Mouse (Mus musculus): ENCODE results near the gene Fbxo47. TPM values are rescaled to one million over a fixed set of nuclear protein-coding genes. Genes with fewer than 3 reads are reported as not detected.

The Fbxo47 gene
- 0.53 and 1.0 TPM in 2 replicates for polyA plus RNA-seq (2014; fragmentation: Nextera tagmentation; extraction: Ambion mirVana)

DNA sequence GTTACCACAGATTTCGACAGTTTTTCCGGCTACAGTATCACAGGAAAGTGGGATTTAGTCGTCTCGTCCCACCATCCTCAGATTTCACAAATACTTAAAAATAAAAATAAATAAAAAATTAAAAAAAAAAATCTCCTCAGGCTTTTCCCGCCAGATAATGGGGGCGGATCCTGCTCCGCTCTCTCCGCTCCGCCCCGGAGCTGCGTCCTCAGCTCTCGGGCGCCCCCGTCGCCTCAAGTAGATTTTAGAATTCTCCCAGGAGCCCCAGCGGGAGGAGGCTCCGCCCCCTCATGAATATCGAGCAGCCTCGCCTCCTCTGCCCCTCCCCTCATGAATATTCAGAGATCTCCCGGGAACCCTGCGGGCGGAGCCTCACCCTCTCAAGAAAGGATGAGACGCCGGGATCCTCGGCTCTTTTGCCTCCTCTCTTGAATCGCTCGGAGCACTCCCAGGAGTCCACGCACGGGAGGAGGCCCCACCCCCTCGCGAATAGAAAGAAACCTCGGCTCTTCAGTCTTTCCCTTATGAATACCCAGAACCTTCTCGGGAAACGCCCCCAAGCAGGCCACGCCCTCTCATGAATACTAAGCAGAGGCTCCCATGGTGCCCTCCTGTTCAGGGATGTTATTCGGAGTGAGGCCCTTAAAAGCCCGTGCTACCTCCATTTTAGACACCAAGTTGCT lies at the start of gene Fbxo47:
TSS of gene Fbxo47 (minus strand) at position 237 of the 683 bp plus-strand sequence.
- no peaks in the 10 kb centered on the region for H3K27me3 ChIP-seq (ENCODE audit: control insufficient read depth, insufficient read depth, low read length)
- peak within 1 kb of the TSS; percentile 80 for H3K27ac ChIP-seq (ENCODE audit: low read depth, low read length)

GRCm38 (mm10) chr11:97933553-97933952 lies 49.6 kb upstream of the Fbxo47 start:
- Histone ChIP-seq H3K4me3 (ENCODE audit: low read depth, low read length) (no peak overlapping the region), H3K9me3 (ENCODE audit: control insufficient read depth, low read length) (no peaks in the 10 kb centered on the region), H3K36me3 (ENCODE audit: control insufficient read depth, insufficient read depth, low read length) (no peaks in the 10 kb centered on the region), H3K27me3 (ENCODE audit: control insufficient read depth, insufficient read depth, low read length) (no peaks in the 10 kb centered on the region), H3K4me2 (replicated peaks; ENCODE audit: low read depth, low read length) (no peak overlapping the region), H3K4me1 (replicated peaks; ENCODE audit: control insufficient read depth, insufficient read depth, low read length) (no peaks in the 10 kb centered on the region), H3K27ac (ENCODE audit: low read depth, low read length) (no peak overlapping the region), H3K9ac (ENCODE audit: low read depth, low read length) (no peak overlapping the region)
- DNase-seq (ENCODE audit: low spot score) (no peak), ATAC-seq (ENCODE audit: low FRiP score) (no peak)
- WGBS: 76% methylated on average over 1 of the region's 1 CpGs

More for the DNA sequence above, at the start of gene Fbxo47:
- H3K9ac ChIP-seq (ENCODE audit: low read depth, low read length): peak within 1 kb of the TSS; percentile 63
- H3K9me3 ChIP-seq (ENCODE audit: control insufficient read depth, low read length): no peaks in the 10 kb centered on the region
- under 1% methylated on average over 37 of the region's 37 CpGs for WGBS
- ATAC-seq (ENCODE audit: low FRiP score) (peak; percentile 96), DNase-seq (ENCODE audit: low spot score) (peak; percentile 98)
- H3K36me3 ChIP-seq (ENCODE audit: control insufficient read depth, insufficient read depth, low read length): no peaks in the 10 kb centered on the region
- peak within 1 kb of the TSS; percentile 56 for H3K4me2 ChIP-seq (replicated peaks; ENCODE audit: low read depth, low read length)
- no peaks in the 10 kb centered on the region for H3K4me1 ChIP-seq (replicated peaks; ENCODE audit: control insufficient read depth, insufficient read depth, low read length)
- peak within 1 kb of the TSS; percentile 54 for H3K4me3 ChIP-seq (ENCODE audit: low read depth, low read length)

- Histone ChIP-seq H3K9me3 (ENCODE audit: control insufficient read depth, low read length) (no peaks in the 10 kb centered on the region), H3K27ac (ENCODE audit: low read depth, low read length) (no peak overlapping the region), H3K4me2 (replicated peaks; ENCODE audit: low read depth, low read length) (no peak overlapping the region), H3K9ac (ENCODE audit: low read depth, low read length) (no peak overlapping the region), H3K27me3 (ENCODE audit: control insufficient read depth, insufficient read depth, low read length) (no peaks in the 10 kb centered on the region), H3K4me1 (replicated peaks; ENCODE audit: control insufficient read depth, insufficient read depth, low read length) (no peaks in the 10 kb centered on the region), H3K36me3 (ENCODE audit: control insufficient read depth, insufficient read depth, low read length) (no peaks in the 10 kb centered on the region), H3K4me3 (ENCODE audit: low read depth, low read length) (no peak overlapping the region)
- no peak for DNase-seq (ENCODE audit: low spot score)
- 77% methylated on average over 4 of the region's 4 CpGs for WGBS
- ATAC-seq (ENCODE audit: low FRiP score): no peak
Observed at GRCm38 (mm10) chr11:97928905-97929304, 45.0 kb upstream of the Fbxo47 start.

DNA sequence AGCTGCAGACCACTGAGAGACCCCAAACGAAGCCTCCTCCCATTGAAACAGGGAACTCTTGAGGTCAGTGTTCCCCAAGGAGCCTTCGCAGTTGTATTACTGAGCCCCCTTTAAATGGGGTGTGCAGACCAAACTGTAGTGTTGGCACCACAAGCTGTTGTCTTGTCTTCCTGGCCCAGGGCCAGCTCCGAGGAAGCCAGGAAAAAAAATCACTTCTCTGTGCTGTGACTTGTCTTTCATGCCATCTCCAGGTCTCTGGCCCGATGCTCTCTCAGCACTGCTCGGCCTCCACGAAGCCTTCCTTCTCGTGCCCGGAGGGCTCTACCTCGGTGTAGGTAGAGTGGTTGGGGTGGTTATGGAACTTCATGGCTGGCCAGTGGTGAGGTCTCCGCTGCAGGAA lies 40.3 kb upstream of the Fbxo47 start:
- Histone ChIP-seq H3K27ac (ENCODE audit: low read depth, low read length) (no peak overlapping the region), H3K4me1 (replicated peaks; ENCODE audit: control insufficient read depth, insufficient read depth, low read length) (no peaks in the 10 kb centered on the region), H3K27me3 (ENCODE audit: control insufficient read depth, insufficient read depth, low read length) (no peaks in the 10 kb centered on the region), H3K9me3 (ENCODE audit: control insufficient read depth, low read length) (no peaks in the 10 kb centered on the region), H3K9ac (ENCODE audit: low read depth, low read length) (no peak overlapping the region), H3K4me2 (replicated peaks; ENCODE audit: low read depth, low read length) (no peak overlapping the region), H3K36me3 (ENCODE audit: control insufficient read depth, insufficient read depth, low read length) (no peaks in the 10 kb centered on the region), H3K4me3 (ENCODE audit: low read depth, low read length) (no peak overlapping the region)
- no peak for ATAC-seq (ENCODE audit: low FRiP score)
- WGBS: 97% methylated on average over 10 of the region's 10 CpGs
- DNase-seq (ENCODE audit: low spot score): no peak

GRCm38 (mm10) chr11:97923639-97924038 lies 39.7 kb upstream of the Fbxo47 start:
- Histone ChIP-seq H3K27me3 (ENCODE audit: control insufficient read depth, insufficient read depth, low read length) (no peaks in the 10 kb centered on the region), H3K9ac (ENCODE audit: low read depth, low read length) (no peak overlapping the region), H3K4me2 (replicated peaks; ENCODE audit: low read depth, low read length) (no peak overlapping the region), H3K27ac (ENCODE audit: low read depth, low read length) (no peak overlapping the region), H3K36me3 (ENCODE audit: control insufficient read depth, insufficient read depth, low read length) (no peaks in the 10 kb centered on the region), H3K4me3 (ENCODE audit: low read depth, low read length) (no peak overlapping the region), H3K4me1 (replicated peaks; ENCODE audit: control insufficient read depth, insufficient read depth, low read length) (no peaks in the 10 kb centered on the region), H3K9me3 (ENCODE audit: control insufficient read depth, low read length) (no peaks in the 10 kb centered on the region)
- DNase-seq (ENCODE audit: low spot score): no peak
- WGBS: 83% methylated on average over 9 of the region's 9 CpGs
- ATAC-seq (ENCODE audit: low FRiP score): no peak

DNA sequence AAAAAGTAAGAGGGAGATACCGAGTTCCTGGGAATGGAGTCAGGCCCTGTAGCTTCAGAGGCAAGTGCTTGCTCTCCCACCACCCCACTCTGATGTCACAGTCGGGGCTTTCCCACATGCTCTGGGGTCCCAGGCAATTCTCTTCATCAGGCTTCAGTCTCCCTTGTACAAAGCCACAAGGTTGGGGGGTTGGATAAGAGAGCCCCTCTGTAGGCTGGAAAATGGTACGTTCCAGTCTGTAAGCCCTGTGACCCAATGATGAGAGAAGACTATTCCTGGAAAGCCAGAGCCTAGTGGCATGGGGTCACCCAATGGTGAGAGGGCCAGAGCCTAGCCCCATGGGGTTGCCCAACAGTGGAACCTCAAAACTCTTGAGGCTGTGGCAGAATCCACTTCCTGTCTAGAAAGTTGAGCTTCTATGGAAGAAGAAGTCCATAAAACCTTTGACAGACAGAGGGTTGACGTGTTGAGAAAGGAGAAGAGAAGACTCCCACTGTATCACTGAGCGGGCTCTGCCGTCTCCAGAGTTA lies 32.1 kb upstream of the Fbxo47 start:
- Histone ChIP-seq H3K27ac (ENCODE audit: low read depth, low read length) (no peak overlapping the region), H3K9me3 (ENCODE audit: control insufficient read depth, low read length) (no peaks in the 10 kb centered on the region), H3K4me2 (replicated peaks; ENCODE audit: low read depth, low read length) (no peak overlapping the region), H3K36me3 (ENCODE audit: control insufficient read depth, insufficient read depth, low read length) (no peaks in the 10 kb centered on the region), H3K27me3 (ENCODE audit: control insufficient read depth, insufficient read depth, low read length) (no peaks in the 10 kb centered on the region), H3K4me3 (ENCODE audit: low read depth, low read length) (no peak overlapping the region), H3K4me1 (replicated peaks; ENCODE audit: control insufficient read depth, insufficient read depth, low read length) (no peaks in the 10 kb centered on the region), H3K9ac (ENCODE audit: low read depth, low read length) (no peak overlapping the region)
- DNase-seq (ENCODE audit: low spot score): no peak
- WGBS: 89% methylated on average over 6 of the region's 6 CpGs
- no peak for ATAC-seq (ENCODE audit: low FRiP score)

DNA sequence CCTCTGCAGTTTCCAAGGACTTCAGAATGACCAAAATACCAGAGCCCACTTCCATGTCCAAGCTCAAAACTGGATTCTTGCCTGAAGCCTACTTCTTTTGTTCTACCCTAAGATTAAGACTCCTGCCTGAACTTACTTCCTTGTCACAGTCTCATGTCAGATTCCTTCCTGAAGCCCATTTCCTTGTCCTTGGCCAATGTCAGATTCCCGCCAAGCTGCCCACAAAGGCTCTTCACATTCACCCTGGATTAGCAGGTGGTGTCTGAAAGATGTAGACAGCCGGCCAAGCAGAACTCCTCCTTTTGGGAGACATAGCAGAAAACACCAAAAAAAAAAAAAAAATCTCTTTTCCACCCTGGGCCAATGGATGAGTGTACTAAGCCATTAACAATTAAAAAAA lies 31.5 kb upstream of the Fbxo47 start:
- Histone ChIP-seq H3K4me2 (replicated peaks; ENCODE audit: low read depth, low read length) (no peak overlapping the region), H3K9me3 (ENCODE audit: control insufficient read depth, low read length) (no peaks in the 10 kb centered on the region), H3K27ac (ENCODE audit: low read depth, low read length) (no peak overlapping the region), H3K9ac (ENCODE audit: low read depth, low read length) (no peak overlapping the region), H3K4me3 (ENCODE audit: low read depth, low read length) (no peak overlapping the region), H3K27me3 (ENCODE audit: control insufficient read depth, insufficient read depth, low read length) (no peaks in the 10 kb centered on the region), H3K36me3 (ENCODE audit: control insufficient read depth, insufficient read depth, low read length) (no peaks in the 10 kb centered on the region), H3K4me1 (replicated peaks; ENCODE audit: control insufficient read depth, insufficient read depth, low read length) (no peaks in the 10 kb centered on the region)
- DNase-seq (ENCODE audit: low spot score) (no peak), ATAC-seq (ENCODE audit: low FRiP score) (no peak)
- 88% methylated on average over 2 of the region's 2 CpGs for WGBS

DNA sequence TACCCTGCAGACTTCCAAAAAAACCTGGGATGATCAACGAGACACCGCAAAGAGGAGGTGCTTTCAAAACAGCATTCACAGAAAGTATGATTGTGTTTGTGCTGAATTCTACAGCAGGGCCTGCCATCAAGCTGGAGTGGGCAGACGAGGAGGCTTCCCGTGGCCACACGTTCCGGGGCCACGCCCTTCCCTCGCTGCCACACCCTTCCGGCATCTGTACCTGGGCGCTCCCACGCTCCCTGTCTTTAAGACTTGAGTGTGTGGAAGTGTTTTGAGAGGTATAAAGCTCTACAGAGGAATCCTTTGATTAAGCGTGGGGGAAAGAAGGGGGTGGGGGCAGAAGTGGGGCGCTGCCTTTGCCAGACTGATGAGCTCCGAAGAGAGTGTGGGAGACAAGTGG lies 29.2 kb upstream of the Fbxo47 start:
- no peaks in the 10 kb centered on the region for H3K9me3 ChIP-seq (ENCODE audit: control insufficient read depth, low read length)
- H3K4me3 ChIP-seq (ENCODE audit: low read depth, low read length): no peak overlapping the region
- WGBS: 94% methylated on average over 14 of the region's 14 CpGs
- no peaks in the 10 kb centered on the region for H3K36me3 ChIP-seq (ENCODE audit: control insufficient read depth, insufficient read depth, low read length)
- H3K27me3 ChIP-seq (ENCODE audit: control insufficient read depth, insufficient read depth, low read length): no peaks in the 10 kb centered on the region
- ATAC-seq (ENCODE audit: low FRiP score) (no peak), DNase-seq (ENCODE audit: low spot score) (no peak)
- H3K9ac ChIP-seq (ENCODE audit: low read depth, low read length): no peak overlapping the region
- no peaks in the 10 kb centered on the region for H3K4me1 ChIP-seq (replicated peaks; ENCODE audit: control insufficient read depth, insufficient read depth, low read length)
- H3K4me2 ChIP-seq (replicated peaks; ENCODE audit: low read depth, low read length): no peak overlapping the region
- no peak overlapping the region for H3K27ac ChIP-seq (ENCODE audit: low read depth, low read length)

DNA sequence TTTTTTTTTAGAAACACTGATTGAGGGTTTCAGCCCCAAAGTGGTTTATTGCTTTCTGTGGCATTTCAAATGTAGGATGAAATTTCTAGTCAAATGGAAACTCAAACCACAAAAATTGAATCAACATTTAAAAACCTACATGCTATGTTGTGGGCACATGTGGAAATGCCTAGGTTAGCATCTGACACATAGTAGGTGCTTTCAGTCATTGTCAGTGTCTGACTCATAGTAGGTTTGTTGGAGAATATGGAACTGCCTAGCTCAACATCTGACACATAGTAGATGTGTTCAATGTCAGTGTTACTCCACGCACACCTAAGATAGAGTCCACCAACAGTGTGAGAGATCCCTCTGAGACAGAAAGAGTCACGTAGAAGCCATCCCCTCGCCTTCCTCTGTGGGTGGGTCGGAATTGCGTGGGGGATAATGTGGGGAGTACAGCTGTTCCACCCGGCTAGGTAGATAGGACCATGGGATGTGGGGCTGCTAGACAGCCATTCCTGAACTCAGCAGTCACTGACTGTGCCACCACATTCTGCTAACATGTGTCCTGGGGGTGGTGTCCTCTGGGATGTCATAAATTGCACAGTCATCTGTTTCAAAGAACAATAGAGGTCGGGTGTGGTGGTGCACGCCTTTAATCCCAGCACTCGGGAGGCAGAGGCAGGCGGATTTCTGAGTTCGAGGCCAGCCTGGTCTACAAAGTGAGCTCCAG lies 24.8 kb upstream of the Fbxo47 start:
- ATAC-seq (ENCODE audit: low FRiP score): no peak
- Histone ChIP-seq H3K4me1 (replicated peaks; ENCODE audit: control insufficient read depth, insufficient read depth, low read length) (no peaks in the 10 kb centered on the region), H3K9ac (ENCODE audit: low read depth, low read length) (no peak overlapping the region), H3K9me3 (ENCODE audit: control insufficient read depth, low read length) (no peaks in the 10 kb centered on the region), H3K27me3 (ENCODE audit: control insufficient read depth, insufficient read depth, low read length) (no peaks in the 10 kb centered on the region), H3K36me3 (ENCODE audit: control insufficient read depth, insufficient read depth, low read length) (no peaks in the 10 kb centered on the region), H3K4me2 (replicated peaks; ENCODE audit: low read depth, low read length) (no peak overlapping the region), H3K4me3 (ENCODE audit: low read depth, low read length) (no peak overlapping the region), H3K27ac (ENCODE audit: low read depth, low read length) (no peak overlapping the region)
- WGBS: 92% methylated on average over 11 of the region's 11 CpGs
- no peak for DNase-seq (ENCODE audit: low spot score)

Measured in hindbrain, embryonic 11.5 days (tissue).